ENCODE assay signal across 8 mouse cellular contexts in genomic region chr11:3370928-3371598, GRCm38 (mm10). TPM values are rescaled to one million over a fixed set of nuclear protein-coding genes. Genes with fewer than 3 reads are reported as not detected.
DNase-seq lines count a peak whose midpoint lies in the region; ATAC-seq lines count a peak whose summit lies in the region.

No protein-coding gene starts in this region.

- peak; percentile 99 for ATAC-seq in megakaryocyte, adult 5-6 weeks (ENCODE audit: poor library complexity, severe bottlenecking)

- peak; percentile 86 to 91 for DNase-seq in adrenal gland, adult (ENCODE audit: inconsistent age in 2 of 2, low spot score in 1 of 2)
- peak; percentile 95 for DNase-seq in embryo, embryonic 10 days (ENCODE audit: low spot score)
- DNase-seq in gastrocnemius, adult 8-10 months (ENCODE audit: low spot score in 2 of 2), result peak; percentile 57
- peak; percentile 52 for DNase-seq in hindlimb bud, embryonic 11.5 days (ENCODE audit: extremely low spot score, low read depth, low spot score)
- peak; percentile 66 to 87 for DNase-seq in left cerebral cortex, adult 8-10 months (ENCODE audit: low spot score in 2 of 2)
- DNase-seq in right cerebral cortex, postnatal 10 days (ENCODE audit: low spot score in 2 of 2), result peak; percentile 92 to 95
- DNase-seq in urinary bladder, postnatal 36 days (ENCODE audit: low spot score in 2 of 2), result peak; percentile 61 to 74

RNA-seq across cellular contexts. Expression of gene Limk2, which starts 37.9 kb away (rescaled TPM):
- 10 to 100 TPM; 10.9 to 12.5 (median 11.9) TPM for total RNA-seq in gastrocnemius, adult 8-10 months (2022)
- total RNA-seq in left cerebral cortex, adult 8-10 months (2022), result 100 to 1,000 TPM in 1 of 4 experiments, 10 to 100 TPM in 3; 93.4 to 107 (median 97.0) TPM
- total RNA-seq in megakaryocyte, adult 5-6 weeks (2015), result 9.6 and 11.5 TPM in 2 replicates
- total RNA-seq in megakaryocyte, adult 5-6 weeks (2017), result 27.5 and 30.4 TPM in 2 replicates

RNA-seq across cellular contexts. Expression of gene Pik3ip1, which starts 40.9 kb away (rescaled TPM):
- total RNA-seq in gastrocnemius, adult 8-10 months (2022), result 10 to 100 TPM; 28.3 to 39.0 (median 36.6) TPM
- 10 to 100 TPM; 40.3 to 44.5 (median 42.4) TPM for total RNA-seq in left cerebral cortex, adult 8-10 months (2022)
- 1.0 and 3.3 TPM in 2 replicates for total RNA-seq in megakaryocyte, adult 5-6 weeks (2015)
- total RNA-seq in megakaryocyte, adult 5-6 weeks (2017), result 2.6 and 3.8 TPM in 2 replicates

Comparison
In these comparisons a context has a peak if more than half of its experiments do, and no peak if none do; other contexts are left out.
1. Peak in every context shown above with its lines: DNase-seq and ATAC-seq.
2. RNA of gene Pik3ip1, which starts 40.9 kb away (total RNA-seq): 40.3 to 44.5 TPM in left cerebral cortex, adult 8-10 months and 28.3 to 39.0 TPM in gastrocnemius, adult 8-10 months; 1.0 to 3.8 TPM in megakaryocyte, adult 5-6 weeks; every median in the first group is over 4 times any median in the second.